Mouse (Mus musculus): ENCODE data around the gene Wdr20rt.
"Not testable (repeated sequence)": the region's sequence is repeated elsewhere in the genome, so short reads cannot be mapped to it uniquely, and the experiment has no call there.

Gene Wdr20rt

DNA sequence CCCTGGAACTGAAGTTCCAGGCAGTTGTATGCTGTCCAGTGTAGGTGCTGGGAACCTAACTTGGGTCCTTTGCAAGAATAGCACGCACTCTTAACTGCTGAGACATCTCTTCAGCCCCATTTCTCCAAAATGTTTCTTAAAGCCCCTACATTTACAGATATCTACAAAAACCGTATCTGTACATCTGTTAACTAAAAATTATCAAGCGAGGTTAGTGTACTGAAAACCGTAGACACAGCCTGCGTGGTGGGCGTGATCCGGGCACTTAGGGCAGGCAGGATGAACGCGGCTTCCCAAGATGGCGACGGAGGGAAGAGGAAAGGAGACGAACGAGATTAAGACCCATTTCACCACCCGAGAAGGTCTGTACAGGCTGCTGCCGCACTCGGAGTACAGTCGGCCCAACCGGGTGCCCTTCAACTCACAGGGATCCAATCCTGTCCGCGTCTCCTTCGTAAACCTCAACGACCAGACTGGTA lies at the start of gene Wdr20rt:
TSS of gene Wdr20rt (plus strand) at position 51 of the 479 bp plus-strand sequence.
- DNase-seq (ENCODE audit: low spot score in 2 of 2), result no peak

DNA sequence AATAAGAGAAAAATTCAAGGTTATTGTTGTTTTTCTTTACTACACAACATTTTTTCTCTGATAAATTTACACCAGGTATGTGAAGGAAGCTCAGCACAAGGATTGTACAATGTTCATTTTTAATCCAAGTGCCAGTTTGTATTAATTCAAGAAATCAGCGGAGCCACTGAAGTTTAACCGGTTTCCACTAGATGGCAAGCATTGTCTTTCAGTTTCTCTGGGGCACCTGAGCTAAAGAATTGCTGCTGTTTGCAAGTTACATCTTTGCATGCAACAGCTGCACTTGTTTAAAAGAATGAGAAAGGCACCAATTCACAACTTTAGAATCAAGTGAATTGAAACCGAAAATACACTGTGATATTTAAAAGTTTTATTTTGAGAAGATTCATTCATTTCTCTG lies 38.0 kb upstream of the Wdr20rt start:
- DNase-seq (ENCODE audit: low spot score in 2 of 2), result no peak

DNA sequence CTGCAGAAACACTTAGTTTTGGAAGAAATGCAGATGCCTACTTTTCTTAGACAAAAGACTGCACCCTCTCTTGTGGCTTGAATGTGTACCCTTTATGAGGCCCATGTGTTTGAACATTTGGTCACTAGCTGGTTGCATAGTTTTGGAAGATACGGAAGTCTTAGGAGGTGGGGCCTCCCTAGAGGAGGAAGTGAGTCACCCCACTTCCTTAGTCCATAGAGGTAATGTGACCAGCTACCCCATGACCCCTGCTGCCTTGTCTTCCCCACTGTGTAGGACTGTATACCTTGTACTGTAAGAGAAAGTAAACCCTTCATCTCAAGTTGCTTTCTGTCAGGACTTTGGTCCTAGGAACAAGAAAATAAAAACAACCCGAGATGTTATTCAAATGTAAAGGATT lies 36.1 kb upstream of the Wdr20rt start:
- DNase-seq (ENCODE audit: low spot score in 2 of 2), result no peak

DNA sequence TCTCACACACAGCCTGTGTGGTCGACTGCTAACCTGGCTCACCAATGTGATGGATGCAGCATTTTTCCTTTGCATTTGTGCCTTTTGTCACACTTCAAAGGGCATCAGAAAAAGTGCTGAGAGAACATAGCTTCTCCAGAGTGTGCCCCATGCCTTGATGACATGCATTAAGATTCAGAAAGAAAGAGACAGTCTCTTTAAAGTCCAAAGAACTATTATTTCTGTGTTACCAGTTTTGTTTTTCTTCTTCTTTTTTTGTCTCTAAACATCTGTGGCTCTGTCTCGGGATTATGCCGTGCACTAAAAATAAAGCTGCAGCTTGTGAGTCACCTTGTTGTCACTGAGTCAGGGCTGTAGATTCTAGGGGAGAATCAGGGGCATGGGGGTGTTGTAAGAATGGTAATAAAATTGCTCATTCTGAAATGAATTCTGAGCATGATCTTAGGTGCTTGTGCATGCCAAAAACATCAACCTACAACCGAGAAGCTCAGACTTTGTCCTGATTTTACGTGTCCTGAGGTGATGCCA lies 31.2 kb upstream of the Wdr20rt start:
- no peak for DNase-seq (ENCODE audit: low spot score in 2 of 2)

DNA sequence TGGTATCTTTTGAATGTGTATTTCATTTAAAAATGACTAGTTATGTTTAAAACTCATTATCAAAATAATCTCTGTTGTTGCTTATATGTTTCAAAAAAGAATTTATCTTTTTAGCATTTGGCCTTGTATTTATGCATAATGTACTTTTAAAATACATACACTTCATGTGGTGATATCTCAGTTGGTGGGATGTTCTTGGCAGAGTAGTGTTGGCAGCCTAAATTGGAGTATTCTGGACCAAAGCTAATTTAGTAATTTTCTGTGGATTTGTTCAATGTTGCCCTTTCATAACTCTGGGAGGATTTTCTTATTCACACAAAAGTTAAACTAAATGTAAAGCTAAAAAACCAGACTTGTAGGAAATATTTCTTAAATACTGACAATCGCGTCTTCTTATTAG lies 23.5 kb upstream of the Wdr20rt start:
- no peak for DNase-seq (ENCODE audit: low spot score in 2 of 2)

DNA sequence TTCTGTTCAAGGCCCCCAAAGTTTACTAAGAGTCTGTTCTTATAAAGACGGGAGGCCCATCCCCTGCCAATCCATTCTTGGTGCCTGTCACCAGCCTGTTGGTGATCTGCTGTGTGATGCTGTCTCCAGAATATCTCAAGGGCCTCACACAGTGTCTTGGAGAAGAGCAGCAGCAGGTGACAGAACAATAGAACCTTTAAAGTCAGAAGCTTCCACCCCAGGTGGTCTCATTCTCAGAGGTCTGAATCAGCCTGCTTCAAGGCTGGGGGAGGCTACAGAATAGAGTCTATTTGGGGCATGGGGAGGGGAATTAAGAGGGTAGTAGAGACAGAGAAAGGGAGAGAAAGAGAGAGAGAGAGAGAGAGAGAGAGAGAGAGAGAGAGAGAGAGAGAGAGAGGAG lies 18.9 kb upstream of the Wdr20rt start:
- DNase-seq (ENCODE audit: low spot score in 2 of 2), result no peak

DNA sequence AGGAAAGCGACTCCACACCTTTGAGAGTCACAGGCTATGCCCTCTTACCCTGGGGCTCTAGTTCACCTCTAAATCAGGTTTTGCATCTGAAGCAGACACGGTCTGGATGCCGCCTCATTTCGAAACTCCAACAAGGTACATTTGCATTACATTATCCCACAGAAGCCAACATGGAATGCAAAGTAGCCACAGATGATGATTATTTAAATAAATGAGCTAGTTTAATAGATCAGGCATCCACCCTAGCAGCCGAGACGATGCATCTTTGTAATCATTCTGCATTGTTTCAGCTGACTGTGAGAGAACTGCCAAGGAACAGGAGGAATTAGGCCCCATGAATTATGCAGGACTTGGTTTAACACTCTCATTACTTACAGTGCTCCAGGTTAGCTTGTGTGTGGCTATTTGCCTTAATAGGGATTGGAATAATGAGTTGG lies 8.9 kb upstream of the Wdr20rt start:
- no peak for DNase-seq (ENCODE audit: low spot score in 2 of 2)

DNA sequence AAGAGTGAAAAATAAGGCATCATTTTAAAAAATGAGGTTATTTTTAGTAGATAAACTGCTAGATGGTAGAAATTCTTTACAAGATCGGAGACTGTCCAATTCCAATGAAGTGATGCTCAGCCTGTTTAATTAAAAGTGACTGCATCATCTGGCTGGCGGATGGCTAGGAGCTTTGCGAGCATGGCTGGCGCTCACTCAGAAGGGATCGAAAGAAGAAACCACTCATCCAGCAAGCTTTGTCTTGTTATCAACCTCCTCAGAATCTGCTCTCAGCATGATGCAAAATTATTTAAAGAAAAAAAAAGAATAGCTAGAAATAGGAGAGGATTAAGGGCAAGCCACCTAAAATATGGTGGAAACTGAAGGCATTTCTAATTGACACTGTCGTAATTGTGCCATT lies 3.3 kb downstream of the Wdr20rt start:
- DNase-seq (ENCODE audit: low spot score in 2 of 2), result no peak

DNA sequence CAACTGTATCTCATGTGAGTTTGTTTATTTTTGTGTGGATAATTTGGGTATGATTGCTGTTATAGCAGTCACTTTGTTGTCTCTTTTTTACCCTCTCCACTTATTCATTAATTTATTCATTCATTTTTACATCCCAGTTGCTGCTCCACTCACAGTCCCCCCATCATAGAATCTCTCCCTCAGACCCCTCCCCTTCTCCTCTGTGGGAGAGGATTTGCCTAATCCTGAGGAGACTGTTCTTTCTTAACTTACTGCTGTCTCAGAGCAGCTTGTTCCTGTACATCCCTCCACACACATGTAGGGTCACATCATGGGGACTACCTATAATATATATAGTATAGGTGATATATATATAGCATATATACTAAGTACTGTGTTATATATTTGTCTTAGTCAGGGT lies 3.7 kb downstream of the Wdr20rt start:
- no peak for DNase-seq (ENCODE audit: low spot score in 2 of 2)

DNA sequence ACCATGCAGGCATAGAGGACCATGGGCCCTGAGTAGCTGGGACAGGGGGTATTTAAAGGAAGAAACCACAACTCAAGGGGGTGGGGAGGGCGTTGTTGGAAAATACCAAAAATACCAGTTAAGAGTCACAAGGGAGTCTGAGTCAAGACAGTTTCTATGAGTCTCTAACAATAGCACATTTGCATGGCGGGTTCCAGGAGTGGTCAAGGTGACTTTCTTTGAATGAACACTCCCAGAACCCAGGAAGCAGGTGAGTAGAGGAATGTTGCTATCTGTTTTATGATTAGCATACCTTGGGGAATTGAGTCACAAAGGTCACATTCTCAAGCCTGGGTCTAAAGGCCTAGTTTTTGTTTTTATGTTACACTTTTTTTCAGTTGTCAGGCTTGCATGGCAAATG lies 7.5 kb downstream of the Wdr20rt start:
- DNase-seq (ENCODE audit: low spot score in 2 of 2), result not testable (repeated sequence)

DNA sequence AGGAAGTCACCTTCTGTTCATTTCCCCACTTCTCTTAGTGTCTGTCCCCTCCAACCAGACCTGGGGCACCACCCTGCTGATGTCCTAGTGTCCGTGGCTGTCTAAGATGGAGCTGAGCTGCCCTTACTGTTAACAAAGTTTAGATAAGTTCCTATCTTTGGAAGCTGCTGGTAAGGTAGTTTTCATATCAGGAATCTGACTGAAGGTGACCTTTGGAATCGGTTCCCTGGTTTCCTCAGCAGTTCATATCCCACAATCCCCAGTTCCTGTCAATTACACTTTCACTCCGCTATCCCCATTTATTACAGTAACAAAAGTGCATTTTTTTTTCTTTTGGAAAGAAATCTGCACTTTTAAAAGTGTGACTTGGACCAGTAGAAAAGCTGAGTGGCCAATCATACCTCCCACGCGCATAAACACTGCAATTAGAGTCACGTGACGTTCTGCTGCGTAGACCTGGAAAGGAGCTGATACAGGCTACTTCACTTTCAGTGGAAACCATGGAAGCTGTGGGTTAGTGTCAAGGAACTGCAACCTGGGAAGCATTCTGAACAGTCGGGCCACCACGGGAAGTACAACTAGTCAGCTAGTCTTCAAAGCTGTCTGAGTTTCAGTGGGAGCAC lies 24.9 kb downstream of the Wdr20rt start:
- DNase-seq (ENCODE audit: low spot score in 2 of 2), result no peak

DNA sequence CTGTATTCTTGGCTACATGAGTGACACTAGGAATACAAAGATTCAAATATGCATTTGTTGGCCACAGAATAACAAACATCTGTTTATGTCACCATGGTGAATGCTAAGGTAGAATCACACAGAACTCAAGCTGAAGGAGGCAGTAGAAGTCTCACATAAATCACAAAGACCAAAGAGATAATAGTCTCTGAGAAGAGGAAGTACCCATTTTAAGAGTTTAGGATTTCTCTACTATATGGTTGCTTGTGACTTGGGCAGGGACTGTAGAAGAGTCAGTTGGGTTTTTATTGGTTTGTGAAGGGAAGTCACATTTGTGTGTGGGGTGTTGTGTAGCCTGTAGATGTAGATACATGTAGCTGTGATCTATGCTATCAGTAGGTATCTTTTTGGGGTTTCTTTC lies 31.6 kb downstream of the Wdr20rt start:
- no peak for DNase-seq (ENCODE audit: low spot score in 2 of 2)

DNA sequence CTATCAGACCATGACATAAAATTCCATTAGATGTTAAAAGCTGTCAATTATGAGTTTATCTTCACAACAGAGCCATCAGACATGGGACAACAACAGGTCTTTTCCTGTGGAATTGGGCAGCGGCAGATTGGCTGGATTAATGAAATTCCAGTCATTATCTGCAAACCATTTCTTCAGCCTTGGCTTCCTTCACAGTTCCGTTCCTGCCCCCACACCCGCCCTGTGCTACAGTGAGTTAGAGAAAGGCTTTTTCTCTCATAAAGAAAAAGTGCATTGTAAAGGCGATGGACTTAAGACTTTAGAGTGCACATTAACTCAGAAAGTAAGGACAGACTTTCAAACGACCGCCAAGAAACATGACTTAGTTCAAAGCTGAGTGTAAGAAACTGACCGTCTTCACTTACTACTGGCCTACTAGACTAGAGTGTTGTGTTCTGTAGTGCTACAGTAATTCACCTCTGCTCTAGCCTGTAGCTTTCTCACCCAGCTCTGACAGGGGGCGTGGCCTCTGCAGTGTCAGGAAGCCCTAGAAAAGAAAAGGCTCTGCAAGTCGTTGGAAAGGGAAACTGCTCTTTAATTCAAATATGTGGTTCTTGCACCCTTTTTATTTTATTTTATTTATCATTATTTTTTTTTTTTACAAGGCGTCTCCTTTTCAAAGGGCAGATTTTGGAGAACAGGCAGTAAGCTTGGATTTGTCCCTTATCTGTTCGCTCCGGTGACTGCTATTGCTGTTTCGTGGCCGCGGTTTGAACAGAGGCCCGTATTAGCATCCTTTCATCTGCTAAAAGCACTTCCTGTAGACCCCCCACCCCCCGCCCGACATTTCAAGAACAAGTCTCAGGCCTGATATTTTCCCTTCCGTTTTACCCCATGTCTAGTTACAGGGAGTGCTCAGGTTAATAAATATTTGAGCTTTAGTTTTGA lies 33.2 kb downstream of the Wdr20rt start:
- peak in 1 of 2 experiments; percentile 22 for DNase-seq (ENCODE audit: low spot score in 2 of 2)

DNA sequence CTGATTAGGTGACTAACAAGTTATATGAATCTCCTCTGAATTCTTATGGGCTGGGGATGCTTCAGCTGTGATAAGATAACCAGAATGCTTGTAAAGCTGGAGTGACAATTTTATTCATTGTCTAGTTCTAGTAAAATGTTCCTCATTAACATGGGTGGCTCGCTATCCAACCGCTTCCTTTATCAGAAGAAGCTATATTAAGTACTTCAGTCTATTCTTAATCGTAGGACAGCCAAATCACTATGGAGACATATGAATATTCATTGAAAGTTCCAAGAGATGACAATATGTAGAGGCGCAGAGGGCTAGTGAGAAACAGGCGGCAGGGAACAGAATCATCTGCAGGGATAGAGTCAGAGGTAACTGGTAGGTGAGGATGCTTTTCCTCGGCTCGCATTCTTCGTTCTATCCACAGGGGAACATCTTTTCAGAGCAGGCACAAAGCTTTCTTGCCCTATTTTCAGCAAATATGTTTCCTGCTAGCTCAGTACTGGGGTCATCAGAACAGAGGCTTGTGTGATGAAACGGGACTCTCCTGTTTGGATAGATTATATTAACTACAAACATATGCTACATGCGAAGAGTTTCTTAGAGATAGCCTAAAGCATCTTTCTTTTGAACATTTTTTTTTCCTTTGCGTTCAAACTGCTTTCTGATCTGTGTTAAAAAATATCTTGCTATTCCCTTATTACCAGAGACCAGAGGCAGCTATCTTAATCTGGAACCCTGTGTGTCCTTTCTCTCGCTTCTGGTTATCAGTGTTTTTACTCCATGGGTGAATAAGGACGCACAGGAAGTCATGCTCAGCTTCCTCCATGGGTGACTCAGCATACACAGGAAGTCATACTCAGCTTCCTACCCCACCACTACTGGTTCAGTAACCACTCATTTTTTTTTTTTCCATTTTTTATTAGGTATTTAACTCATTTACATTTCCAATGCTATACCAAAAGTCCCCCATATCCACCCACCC lies 34.1 kb downstream of the Wdr20rt start:
- DNase-seq (ENCODE audit: low spot score in 2 of 2), result no peak

DNA sequence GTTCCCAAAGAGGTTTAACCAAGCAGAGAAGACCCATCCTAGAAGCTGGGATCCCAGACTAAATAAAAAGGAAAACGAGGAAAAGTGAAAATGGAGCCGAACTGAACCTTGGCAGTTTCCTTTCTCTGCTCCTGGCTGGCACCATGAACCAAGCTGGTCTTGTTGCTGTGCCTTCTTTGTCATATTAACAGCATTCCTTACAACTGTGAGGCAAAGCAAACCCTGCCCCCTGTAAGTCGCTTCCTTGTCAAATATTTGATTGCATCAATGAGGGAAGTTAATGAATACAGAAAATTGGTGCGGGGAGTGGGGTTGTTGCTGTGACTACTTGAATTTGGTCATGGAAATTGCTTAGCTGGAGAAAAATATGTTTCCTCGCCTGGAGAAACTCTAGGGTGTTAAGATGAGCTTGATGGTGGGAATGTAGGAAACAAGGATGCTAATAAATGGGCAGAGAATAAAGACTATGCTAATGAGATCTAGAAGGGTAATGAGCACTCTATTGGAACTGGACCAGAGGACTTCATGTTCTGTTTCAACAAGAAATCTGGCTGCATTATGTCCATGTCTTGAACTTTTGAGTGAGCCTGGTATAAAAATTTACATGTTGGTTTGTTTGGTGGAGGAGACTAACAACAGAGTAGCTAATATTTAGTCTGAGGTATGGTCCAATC lies 43.1 kb downstream of the Wdr20rt start:
- no peak for DNase-seq (ENCODE audit: low spot score in 2 of 2)

DNA sequence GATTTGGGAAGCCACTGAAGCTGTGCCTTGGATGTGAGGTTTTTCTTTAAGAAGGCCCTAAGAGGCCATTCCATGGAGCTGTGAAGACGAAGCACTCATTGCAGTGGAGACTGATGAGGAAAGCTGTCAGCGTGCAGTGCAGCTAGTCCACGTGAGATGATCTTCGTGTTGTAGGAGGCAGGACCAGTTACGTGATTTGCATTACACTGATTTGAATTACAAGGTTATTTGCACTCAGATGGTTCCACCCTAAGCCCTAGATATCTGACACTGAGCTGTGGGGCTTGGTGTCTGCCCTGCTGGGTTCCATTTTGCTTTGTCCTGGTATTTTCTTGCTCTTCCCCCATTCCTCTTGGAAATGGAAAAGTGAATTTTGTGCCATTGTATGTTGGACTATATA lies 44.1 kb downstream of the Wdr20rt start:
- DNase-seq (ENCODE audit: low spot score in 2 of 2), result no peak

DNA sequence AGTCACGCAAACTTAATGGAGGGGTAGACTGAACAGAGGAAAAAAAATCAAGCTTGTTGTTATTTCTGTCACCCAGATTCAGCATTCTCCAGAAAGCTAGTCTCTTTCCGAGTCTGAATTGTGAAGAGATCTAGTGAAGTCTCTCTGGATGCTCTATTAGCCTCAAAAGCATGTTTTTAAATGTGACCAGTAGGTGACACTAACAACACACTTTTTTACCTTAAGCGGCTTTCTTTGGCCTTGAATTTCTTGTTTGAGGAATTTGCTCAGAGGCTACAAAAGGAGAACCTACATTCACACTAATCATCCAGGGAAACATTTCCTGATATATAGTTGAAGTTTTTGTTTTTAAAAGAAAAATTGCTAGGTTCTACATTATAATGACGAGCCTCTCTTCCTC lies 48.5 kb downstream of the Wdr20rt start:
- no peak for DNase-seq (ENCODE audit: low spot score in 2 of 2)
